Mouse (Mus musculus): ENCODE data around the gene Actn1. TPM values are rescaled to one million over a fixed set of nuclear protein-coding genes. Genes with fewer than 3 reads are reported as not detected.
A peak's percentile ranks its signal among the peaks of the same experiment; 100 is the strongest.

Gene Actn1
- total RNA-seq, 2 experiments from 2014 or later, result 23.8 to 31.7 TPM

GRCm38 (mm10) chr12:80135173-80135572 lies 125.0 kb downstream of the Actn1 start:
- DNase-seq, result no peak

- DNase-seq, result no peak
Measured at GRCm38 (mm10) chr12:80133011-80133545, 127.1 kb downstream of the Actn1 start.

GRCm38 (mm10) chr12:80132250-80133003 lies 127.7 kb downstream of the Actn1 start:
- peak; percentile 91 to 94 for DNase-seq

GRCm38 (mm10) chr12:80131359-80132249 lies 128.6 kb downstream of the Actn1 start:
- DNase-seq, result peak in 1 of 2 experiments; percentile 52

- peak in 1 of 2 experiments; percentile 67 for DNase-seq
Measured at GRCm38 (mm10) chr12:80130558-80131358, 129.4 kb downstream of the Actn1 start.

- peak in 1 of 2 experiments; percentile 65 for DNase-seq
Measured at GRCm38 (mm10) chr12:80129531-80129930, 130.6 kb downstream of the Actn1 start.

GRCm38 (mm10) chr12:80127191-80127762 lies 132.9 kb downstream of the Actn1 start:
- DNase-seq, result no peak

GRCm38 (mm10) chr12:80125316-80125715 lies 134.9 kb downstream of the Actn1 start:
- DNase-seq, result no peak

GRCm38 (mm10) chr12:80124756-80125155 lies 135.4 kb downstream of the Actn1 start:
- no peak for DNase-seq

GRCm38 (mm10) chr12:80124211-80124610 lies 136.0 kb downstream of the Actn1 start:
- no peak for DNase-seq

GRCm38 (mm10) chr12:80123227-80123803 lies 136.9 kb downstream of the Actn1 start:
- DNase-seq, result no peak

GRCm38 (mm10) chr12:80121438-80121837 lies 138.7 kb downstream of the Actn1 start:
- DNase-seq, result no peak

- DNase-seq, result no peak
Measured at GRCm38 (mm10) chr12:80118588-80118987, 141.6 kb downstream of the Actn1 start.

Other genes with a start within 250 kb of the Actn1 start
- gene Zfp36l1, start 147.4 kb downstream of the Actn1 start, total RNA-seq (2021), result 10 to 100 TPM; 84.9 to 91.1 TPM
- gene Dcaf5, start 176.2 kb upstream of the Actn1 start, total RNA-seq (2021), result 10 to 100 TPM; 31.6 to 43.3 TPM
- 10 to 100 TPM; 16.5 to 17.9 TPM for gene Exd2, start 202.7 kb upstream of the Actn1 start, total RNA-seq (2021)

Measured in heart, adult 18-20 months (tissue).